Mouse (Mus musculus): ENCODE results near the gene Gm20403. TPM values are rescaled to one million over a fixed set of nuclear protein-coding genes. Genes with fewer than 3 reads are reported as not detected.

Gene Gm20403
- total and polyA plus RNA-seq, 3 experiments, result not detected

GRCm38 (mm10) chr12:54965532-54966160 lies 20.7 kb downstream of the Gm20403 start:
- Histone ChIP-seq H3K4me1 (ENCODE audit: control insufficient read depth in 1 of 2, insufficient read depth in 2 of 2) (peaks cover 0 to 44% of the 10 kb centered on the region in 2 experiments; a peak in 3 of 4 replicates), H3K9ac (ENCODE audit: insufficient read depth, low read depth) (peak overlapping the region; percentile 66), H3K36me3 (replicated peaks in 1 of 2; ENCODE audit: control insufficient read depth in 1 of 2, insufficient read depth in 1 of 2, low read length in 1 of 2) (peaks cover 23 to 58% of the 10 kb centered on the region in 2 experiments), H3K27ac (ENCODE audit: insufficient read depth, low read depth) (peak overlapping the region; percentile 91), H3K9me3 (replicated peaks; ENCODE audit: low read length) (no peaks in the 10 kb centered on the region), H3K79me2 (replicated peaks; ENCODE audit: control insufficient read depth, extremely low read depth, insufficient read depth, poor library complexity, severe bottlenecking) (peaks cover 59% of the 10 kb centered on the region), H3K27me3 (replicated peaks) (no peaks in the 10 kb centered on the region), H3K4me2 (ENCODE audit: insufficient read depth, low read depth, poor library complexity, severe bottlenecking) (peak overlapping the region; percentile 31), H3K4me3 (replicated peaks in 1 of 3; ENCODE audit: low read depth in 2 of 3, low read length in 2 of 3, poor library complexity in 1 of 3) (no peak overlapping the region)
- dilution Hi-C loops (cut with MboI; ENCODE audit: extremely low pct_ligation_motif_present, extremely low pct_unique_long_range_greater_than_20kb, low sequenced_read_pairs), result no loop called here
- in situ Hi-C loops (cut with MboI; ENCODE audit: low pct_ligation_motif_present, low pct_unique_long_range_greater_than_20kb, low sequenced_read_pairs), result no loop called here
- DNase-seq (ENCODE audit: extremely low read depth), result peak; percentile 80
- no peak for TF ChIP-seq NRF1 (IDR thresholded peaks at IDR 0.05; ENCODE audit: low read depth, low read length)
- no peak for TF ChIP-seq MAX (IDR thresholded peaks at IDR 0.05; ENCODE audit: low read length)
- TF ChIP-seq MAZ (IDR thresholded peaks at IDR 0.05; ENCODE audit: low read depth, low read length), result 0 out of 2 replicates have a peak, but pooled peaks have one; percentile 9
- no peak for TF ChIP-seq JUND (conservative IDR thresholded peaks at IDR 0.05; ENCODE audit: low read depth, low read length)
- TF ChIP-seq ZC3H11A (IDR thresholded peaks at IDR 0.05; ENCODE audit: low read depth, low read length), result no peak
- TF ChIP-seq EP300 (IDR thresholded peaks at IDR 0.05; ENCODE audit: low read length), result no peak
- TF ChIP-seq E2F4 (IDR thresholded peaks at IDR 0.05; ENCODE audit: insufficient replicate concordance, low read depth, low read length), result no peak
- no peak for TF ChIP-seq TCF12 (IDR thresholded peaks at IDR 0.05; ENCODE audit: low read depth, low read length)
- TF ChIP-seq POLR2AphosphoS2 (IDR thresholded peaks at IDR 0.05; ENCODE audit: low read depth, low read length), result no peak
- no peak for TF ChIP-seq TBP (conservative IDR thresholded peaks at IDR 0.05; ENCODE audit: low read depth, low read length)
- TF ChIP-seq GABPA (IDR thresholded peaks at IDR 0.05; ENCODE audit: insufficient replicate concordance, low read depth, low read length), result no peak
- peak; percentile 59; the same call in 1 of the 2 replicates for TF ChIP-seq IRF4 (IDR thresholded peaks at IDR 0.05; ENCODE audit: low read depth, low read length)
- peak; percentile 94 for TF ChIP-seq MAFK (IDR thresholded peaks at IDR 0.05; ENCODE audit: insufficient replicate concordance, low read length)
- no peak for TF ChIP-seq RAD21 (IDR thresholded peaks at IDR 0.05; ENCODE audit: low read depth, low read length)
- no peak for TF ChIP-seq ELF1 (IDR thresholded peaks at IDR 0.05; ENCODE audit: low read depth, low read length)
- TF ChIP-seq USF2 (conservative IDR thresholded peaks at IDR 0.05; ENCODE audit: low read depth, low read length), result no peak
- no peak for TF ChIP-seq RCOR1 (conservative IDR thresholded peaks at IDR 0.05; ENCODE audit: low read depth, low read length)
- 0 out of 2 replicates have a peak, but pooled peaks have one; percentile 39 for TF ChIP-seq ZMIZ1 (IDR thresholded peaks at IDR 0.05; ENCODE audit: low read depth, low read length)
- TF ChIP-seq CTCF (conservative IDR thresholded peaks at IDR 0.05 in 1 of 2, IDR thresholded peaks at IDR 0.05 in 1 of 2; ENCODE audit: low read depth in 2 of 2, low read length in 2 of 2), result no peak
- peak; percentile 47; the same call in 1 of the 2 replicates for TF ChIP-seq SIN3A (IDR thresholded peaks at IDR 0.05; ENCODE audit: low read length)
- peak; percentile 34; the same call in 1 of the 2 replicates for TF ChIP-seq POLR2A (IDR thresholded peaks at IDR 0.05; ENCODE audit: low read depth, low read length)
- TF ChIP-seq NELFE (IDR thresholded peaks at IDR 0.05; ENCODE audit: low read depth, low read length), result no peak
- TF ChIP-seq MYC (IDR thresholded peaks at IDR 0.05; ENCODE audit: low read depth, low read length), result peak; percentile 83
- no peak for TF ChIP-seq ZKSCAN1 (IDR thresholded peaks at IDR 0.05; ENCODE audit: borderline replicate concordance, low read depth, low read length)
- TF ChIP-seq CHD1 (IDR thresholded peaks at IDR 0.05; ENCODE audit: low read depth, low read length), result no peak
- TF ChIP-seq KAT2A (IDR thresholded peaks at IDR 0.05; ENCODE audit: insufficient replicate concordance, low read length), result no peak
- TF ChIP-seq MEF2A (IDR thresholded peaks at IDR 0.05; ENCODE audit: borderline replicate concordance, low read depth, low read length), result 0 out of 2 replicates have a peak, but pooled peaks have one; percentile 51
- TF ChIP-seq ETS1 (conservative IDR thresholded peaks at IDR 0.05; ENCODE audit: low read depth, low read length), result peak; percentile 50; the same call in 1 of the 2 replicates
- TF ChIP-seq SMC3 (IDR thresholded peaks at IDR 0.05; ENCODE audit: low read depth, low read length), result no peak
- TF ChIP-seq UBTF (IDR thresholded peaks at IDR 0.05; ENCODE audit: low read depth, low read length), result no peak
- TF ChIP-seq JUN (IDR thresholded peaks at IDR 0.05; ENCODE audit: insufficient read depth, low read depth, low read length), result no peak
- TF ChIP-seq CHD2 (IDR thresholded peaks at IDR 0.05; ENCODE audit: low read length), result no peak
- TF ChIP-seq PAX5 (IDR thresholded peaks at IDR 0.05; ENCODE audit: low read length), result no peak
- TF ChIP-seq HCFC1 (IDR thresholded peaks at IDR 0.05; ENCODE audit: low read depth, low read length), result 0 out of 2 replicates have a peak, but pooled peaks have one; percentile 26
- no peak for TF ChIP-seq ZNF384 (IDR thresholded peaks at IDR 0.05; ENCODE audit: low read depth, low read length)
- no peak for TF ChIP-seq BHLHE40 (IDR thresholded peaks at IDR 0.05; ENCODE audit: low read depth, low read length)
- TF ChIP-seq USF1 (IDR thresholded peaks at IDR 0.05; ENCODE audit: low read depth, low read length), result no peak
- no peak; the same call in 1 of the 2 replicates for TF ChIP-seq MXI1 (IDR thresholded peaks at IDR 0.05; ENCODE audit: low read depth, low read length)

Data from CH12.LX (cell line).